Mouse (Mus musculus): Measurements from ENCODE around the gene Fkbp8.
A peak's percentile ranks its signal among the peaks of the same experiment; 100 is the strongest.

The Fkbp8 gene

DNA sequence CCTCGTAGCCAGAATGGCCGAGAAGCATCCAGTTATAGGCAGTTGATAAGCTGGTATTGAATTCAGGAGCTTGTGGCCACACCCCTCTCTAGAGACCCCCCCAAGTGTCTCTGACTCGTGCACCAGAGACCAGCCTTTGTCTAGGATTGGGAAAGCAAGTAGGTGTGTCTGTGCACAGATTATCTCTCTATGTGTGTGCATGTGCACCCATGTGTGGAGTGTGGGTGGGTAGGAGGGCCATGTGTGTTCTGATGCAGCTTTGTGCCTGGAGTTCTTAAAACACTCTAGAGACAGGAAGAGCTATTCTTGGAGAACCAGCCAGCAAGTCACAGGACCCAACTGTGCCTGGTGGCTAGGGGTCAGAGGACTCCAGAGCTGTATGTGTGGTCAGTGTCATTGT is 33.0 kb downstream of the Fkbp8 start:
- peak; percentile 78 for DNase-seq

- DNase-seq = no peak
Observed at GRCm38 (mm10) chr8:70561357-70561756, 33.8 kb downstream of the Fkbp8 start.

DNA sequence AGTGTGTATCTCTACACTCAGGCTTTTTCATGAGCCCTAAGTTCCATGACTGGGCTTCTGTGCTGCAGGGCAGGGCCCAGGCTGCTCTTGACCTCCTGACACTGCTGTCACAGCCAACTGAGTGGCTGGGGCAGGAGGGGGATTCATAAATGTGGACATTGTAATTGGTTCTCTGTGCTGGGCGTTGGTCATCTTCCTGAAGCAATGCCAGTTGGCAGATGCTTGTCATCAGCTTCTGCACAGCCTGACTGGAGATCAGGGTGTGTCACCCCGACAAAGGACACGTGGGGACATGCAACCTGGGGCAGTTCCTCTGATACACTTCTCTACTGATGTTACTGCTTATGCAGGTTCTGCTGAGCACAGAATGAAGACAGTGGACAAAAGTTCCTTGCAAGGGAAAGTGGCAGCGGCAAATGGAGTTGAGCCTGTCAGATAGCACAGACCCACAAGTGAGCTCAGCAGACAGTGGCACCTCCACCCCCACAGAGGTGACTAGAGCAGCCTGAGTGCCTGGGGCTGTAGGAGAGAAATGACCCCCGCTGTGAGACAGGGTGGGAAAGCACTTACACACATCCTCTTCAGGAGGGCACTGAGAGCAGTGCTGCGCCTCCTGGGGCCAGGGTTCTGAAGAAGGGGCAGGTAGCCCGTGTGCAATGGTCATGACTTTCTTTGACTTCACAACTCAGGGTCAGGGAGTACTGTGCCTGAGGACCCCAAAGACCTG is 34.4 kb downstream of the Fkbp8 start:
- peak; percentile 87 for DNase-seq

DNA sequence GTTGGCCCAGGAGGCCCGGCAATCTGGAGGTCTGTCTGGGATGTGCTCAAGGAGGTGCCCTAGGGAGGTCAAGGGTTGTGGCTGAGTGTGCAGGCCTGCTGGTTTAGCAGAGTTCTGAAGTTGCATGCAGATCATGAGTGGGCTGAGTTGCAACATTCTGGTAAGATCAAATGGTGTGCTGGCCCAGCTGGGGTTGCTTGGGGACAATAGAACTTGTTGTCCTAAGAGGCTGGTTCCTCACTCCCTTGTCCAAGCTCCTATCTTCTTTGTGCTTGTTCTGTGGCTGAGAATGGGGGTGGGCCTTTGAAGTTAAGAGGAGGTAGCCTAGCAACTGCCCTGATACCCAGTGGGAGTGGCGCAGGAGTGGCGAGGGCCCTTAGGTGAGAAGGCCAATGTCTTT is 35.3 kb downstream of the Fkbp8 start:
- DNase-seq = peak; percentile 48

- no peak for DNase-seq
Observed at GRCm38 (mm10) chr8:70563763-70564387, 36.4 kb downstream of the Fkbp8 start.

- no peak for DNase-seq
Observed at GRCm38 (mm10) chr8:70564696-70565235, 37.2 kb downstream of the Fkbp8 start.

DNA sequence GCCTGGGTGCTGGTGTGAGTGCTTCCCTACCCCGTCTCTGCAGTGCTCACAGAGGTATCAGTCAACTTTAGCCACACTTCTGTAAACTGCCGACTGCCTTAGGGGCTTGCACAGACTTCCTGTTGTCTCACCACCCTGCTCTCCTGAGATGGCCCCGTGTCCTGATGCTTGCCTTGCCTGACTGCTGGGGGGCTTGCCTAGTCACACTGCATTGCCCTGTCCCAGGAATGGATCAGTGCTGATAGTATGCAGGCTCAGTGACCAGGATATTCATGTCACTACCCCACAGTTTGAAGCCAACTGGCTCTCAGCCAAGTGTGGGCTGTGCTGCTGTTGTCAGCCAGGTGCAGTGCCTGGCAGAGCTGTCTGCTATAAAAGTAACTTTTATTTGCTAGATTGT is 38.0 kb downstream of the Fkbp8 start:
- no peak for DNase-seq

DNA sequence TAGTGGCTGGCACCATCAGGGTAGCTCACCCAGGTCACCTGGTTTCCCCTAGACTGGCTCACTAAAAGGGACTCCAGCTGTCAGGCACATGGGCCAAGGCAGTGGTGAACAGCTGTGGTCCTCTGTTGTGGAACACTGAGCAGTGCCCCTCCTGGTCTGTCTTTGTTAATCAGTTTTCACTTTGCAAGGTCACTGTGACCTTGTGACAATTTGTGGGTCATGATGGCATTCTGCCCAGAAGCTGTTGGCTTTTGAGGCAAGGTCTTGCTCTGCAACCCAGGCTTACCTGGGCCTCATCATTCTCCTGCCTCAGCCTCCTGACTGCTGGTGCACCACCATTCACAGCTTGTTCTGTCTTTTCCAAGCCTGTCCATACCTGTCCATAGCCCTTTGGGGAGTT is 42.8 kb downstream of the Fkbp8 start:
- no peak for DNase-seq

DNA sequence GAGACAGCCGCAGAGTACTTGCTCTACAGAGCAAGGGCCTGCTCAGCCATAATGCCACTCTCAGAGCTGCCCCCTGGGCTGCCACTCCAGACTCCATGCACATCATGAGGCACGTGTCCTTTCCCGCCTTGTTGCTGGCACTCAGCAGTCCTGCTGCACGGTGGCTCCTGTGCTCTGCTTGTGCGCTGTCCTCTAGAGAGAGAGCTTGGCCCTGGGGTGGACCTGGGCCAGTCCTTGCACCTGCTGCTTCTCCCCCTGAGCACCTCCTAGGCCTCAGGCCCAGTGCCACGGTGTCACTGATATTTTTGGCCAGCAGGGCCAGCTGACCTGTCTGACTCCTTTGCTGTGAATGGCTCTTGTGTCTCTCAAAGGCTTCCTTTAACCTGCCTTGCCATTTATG is 43.5 kb downstream of the Fkbp8 start:
- DNase-seq = no peak

DNA sequence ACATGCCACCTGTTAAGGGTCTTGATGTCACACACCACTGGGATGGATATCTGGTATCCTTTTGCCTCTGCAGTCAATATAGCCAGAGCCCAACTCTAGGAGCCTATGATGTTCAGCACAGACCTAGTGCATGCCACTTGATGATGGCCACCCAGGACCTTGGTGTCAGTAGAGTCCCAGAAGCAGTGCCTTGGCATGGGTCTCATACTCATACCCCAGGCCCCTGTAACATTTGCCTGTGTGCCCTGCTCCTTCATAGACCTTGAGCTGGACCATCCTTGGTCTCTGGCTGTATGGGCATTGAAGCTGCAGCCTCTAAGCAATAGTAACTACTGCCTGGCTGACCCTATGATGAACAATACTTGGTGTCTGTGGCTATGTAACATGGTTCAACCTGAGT is 46.8 kb downstream of the Fkbp8 start:
- DNase-seq = no peak

DNA sequence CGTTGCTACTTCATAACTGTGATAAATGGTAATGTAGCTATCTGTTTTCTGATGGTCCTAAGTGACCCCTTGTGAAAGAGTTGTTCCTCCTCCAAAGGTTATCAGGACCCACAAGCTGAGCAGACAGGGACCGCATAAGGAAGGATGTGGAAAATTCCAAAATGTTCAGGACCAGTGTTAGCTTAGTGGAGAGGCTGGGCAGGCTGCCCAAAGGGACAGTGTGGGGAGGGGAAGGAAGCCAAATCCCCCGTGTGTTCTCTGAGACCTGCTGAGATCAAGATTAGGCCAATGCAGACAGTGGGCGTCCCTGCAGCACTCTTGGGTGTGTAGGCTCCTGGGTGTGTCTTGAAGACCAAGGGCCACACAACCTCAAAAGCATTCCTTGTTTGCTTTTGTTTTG is 47.4 kb downstream of the Fkbp8 start:
- DNase-seq = no peak

DNA sequence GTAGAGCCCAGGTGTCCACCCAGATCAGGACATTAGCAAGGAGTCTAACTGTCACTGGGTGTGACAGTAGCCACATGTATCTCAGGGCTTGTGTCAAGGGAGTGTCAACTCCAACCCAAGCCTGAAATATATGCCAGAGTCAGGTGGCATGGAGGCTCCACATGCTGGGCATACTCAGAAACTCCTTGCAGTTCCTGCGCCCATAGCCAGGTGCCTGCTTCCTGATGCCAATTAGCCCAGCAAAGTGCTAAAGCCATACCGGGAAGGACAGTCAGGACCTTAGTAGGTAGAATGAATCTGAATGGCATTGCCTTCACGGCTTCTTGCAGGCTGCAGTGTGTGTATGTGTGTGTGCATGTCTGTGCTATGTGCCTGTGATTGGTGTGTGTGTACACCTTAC is 49.7 kb downstream of the Fkbp8 start:
- DNase-seq = no peak

DNA sequence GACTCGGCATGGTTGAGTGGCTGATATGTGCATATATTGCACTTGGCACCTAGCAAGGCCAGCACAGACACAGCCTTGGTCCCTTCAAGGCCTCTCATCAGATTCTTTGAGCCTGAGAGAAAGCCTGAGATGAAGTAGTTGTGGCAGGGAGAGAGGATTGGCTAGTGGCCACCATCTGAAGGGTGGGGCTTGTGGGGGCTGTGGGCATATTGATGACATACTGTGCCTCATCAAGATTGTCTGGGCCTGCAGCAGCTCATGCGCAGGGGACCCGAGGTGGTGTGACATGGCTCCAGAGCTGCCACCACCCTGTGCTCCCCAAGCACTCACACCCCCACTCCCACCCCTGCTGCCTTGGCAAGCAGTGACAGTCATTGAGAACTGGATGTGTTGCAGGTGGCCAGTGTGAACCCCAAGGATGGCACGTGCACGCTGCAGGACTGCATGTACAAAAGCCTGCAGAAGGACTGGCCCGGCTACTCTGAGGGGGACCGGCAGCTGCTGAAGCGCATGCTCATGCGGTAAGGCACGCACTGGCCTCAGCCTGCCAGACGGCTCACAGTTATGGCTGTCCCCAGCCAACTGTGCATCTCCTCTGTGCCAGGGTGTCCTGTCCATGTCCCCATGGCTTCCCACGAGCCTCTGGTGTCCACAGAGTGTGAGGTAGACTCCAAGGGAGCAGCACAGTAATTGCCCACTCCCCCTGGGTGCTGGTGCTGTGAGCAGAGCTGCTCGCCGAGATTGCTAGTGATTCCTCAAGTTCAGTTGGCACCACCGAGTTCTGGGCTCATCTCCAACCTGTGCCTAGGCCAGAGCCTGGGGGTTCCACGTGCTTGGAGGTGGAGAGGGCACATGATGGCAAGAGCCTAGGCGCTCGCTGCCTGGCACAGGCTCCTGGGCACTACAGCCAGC is 56.2 kb downstream of the Fkbp8 start:
- no peak for DNase-seq

DNA sequence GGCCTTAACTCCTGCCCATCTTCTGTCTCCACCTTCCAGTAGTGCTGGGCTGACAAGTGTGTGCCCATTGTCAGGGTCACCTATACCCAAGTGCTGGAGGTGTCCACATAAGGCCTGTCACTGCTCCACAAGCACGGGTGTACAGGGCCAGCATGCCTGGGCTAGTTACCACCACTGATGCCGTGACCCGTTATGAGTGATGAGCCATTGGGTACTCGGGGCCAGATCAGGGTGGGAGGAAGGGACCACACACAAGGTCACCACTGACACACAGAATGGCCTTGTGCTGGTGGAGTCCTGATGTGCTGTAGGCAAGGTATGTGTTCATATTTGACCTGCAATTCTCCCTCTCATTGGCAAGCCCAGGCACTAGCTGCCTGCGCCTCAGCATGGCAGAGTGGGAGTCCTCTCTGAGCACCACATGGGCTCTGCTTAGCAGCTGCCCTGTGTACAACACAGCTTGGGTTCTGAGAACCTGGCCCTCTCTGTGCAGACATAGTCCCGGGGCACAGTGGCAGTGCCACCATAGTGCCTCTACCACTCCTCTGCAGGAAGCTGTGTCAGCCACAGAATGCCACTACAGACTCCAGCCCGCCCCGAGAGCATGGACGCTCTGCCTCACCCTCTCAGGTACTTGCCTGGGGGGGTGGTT is 57.2 kb downstream of the Fkbp8 start:
- no peak for DNase-seq

All from layer of hippocampus, adult 9-11 months (tissue).